Mouse (Mus musculus): Measurements from ENCODE around the gene Plekhg1. TPM values are rescaled to one million over a fixed set of nuclear protein-coding genes. Genes with fewer than 3 reads are reported as not detected.
A peak's percentile ranks its signal among the peaks of the same experiment; 100 is the strongest.

Plekhg1 gene
- polyA plus RNA-seq, 1 experiment, result 5.0 TPM

GRCm38 (mm10) chr10:3888510-3888909, 148.3 kb downstream of the Plekhg1 start:
- Histone ChIP-seq H3K27me3 (replicated peaks; ENCODE audit: control insufficient read depth, insufficient read depth, low read length) (no peaks in the 10 kb centered on the region; the same call in 1 of the 2 replicates), H3K4me3 (ENCODE audit: insufficient read depth, low read depth, low read length) (no peak overlapping the region), H3K4me1 (ENCODE audit: control insufficient read depth, insufficient read depth, low read length) (no peaks in the 10 kb centered on the region), H3K36me3 (ENCODE audit: control insufficient read depth, insufficient read depth, low read length) (no peaks in the 10 kb centered on the region), H3K27ac (ENCODE audit: insufficient read depth, low read depth, low read length) (no peak overlapping the region)
- no peak for DNase-seq
- TF ChIP-seq POLR2A (IDR thresholded peaks at IDR 0.05; ENCODE audit: low read depth, low read length), result no peak
- no peak for TF ChIP-seq CTCF (conservative IDR thresholded peaks at IDR 0.05; ENCODE audit: insufficient read depth, insufficient read length, low read depth, low read length)
- WGBS, result 85% methylated on average over 4 of the region's 4 CpGs

- 58% methylated on average over 3 of the region's 3 CpGs for WGBS
- H3K4me1 ChIP-seq (ENCODE audit: control insufficient read depth, insufficient read depth, low read length), result no peaks in the 10 kb centered on the region
- no peak for DNase-seq
- no peak for TF ChIP-seq POLR2A (IDR thresholded peaks at IDR 0.05; ENCODE audit: low read depth, low read length)
- TF ChIP-seq CTCF (conservative IDR thresholded peaks at IDR 0.05; ENCODE audit: insufficient read depth, insufficient read length, low read depth, low read length), result no peak
- H3K27ac ChIP-seq (ENCODE audit: insufficient read depth, low read depth, low read length), result peak overlapping the region; percentile 52
- H3K4me3 ChIP-seq (ENCODE audit: insufficient read depth, low read depth, low read length), result no peak overlapping the region
- no peaks in the 10 kb centered on the region for H3K36me3 ChIP-seq (ENCODE audit: control insufficient read depth, insufficient read depth, low read length)
- no peaks in the 10 kb centered on the region for H3K27me3 ChIP-seq (replicated peaks; ENCODE audit: control insufficient read depth, insufficient read depth, low read length)
Observed at GRCm38 (mm10) chr10:3891381-3892263, 151.5 kb downstream of the Plekhg1 start.

DNA sequence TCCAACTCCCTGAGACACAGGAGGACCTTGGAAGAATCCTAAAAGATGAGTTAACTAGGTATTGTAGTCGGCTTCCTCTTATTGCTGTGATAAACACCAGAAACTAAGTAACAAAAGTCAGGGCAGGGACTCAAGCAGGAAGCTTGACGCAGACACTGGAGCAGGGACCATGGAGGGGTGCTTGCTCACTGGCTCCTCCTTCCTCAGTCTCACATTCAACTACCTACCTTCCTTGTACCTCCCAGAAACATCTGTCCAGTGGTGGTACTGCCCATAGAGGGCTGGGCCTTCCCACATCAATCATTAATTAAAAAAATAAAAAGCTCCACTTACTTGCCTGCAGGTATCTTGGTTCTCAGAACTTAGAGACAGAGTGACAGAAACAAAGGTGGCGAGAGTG, 152.2 kb downstream of the Plekhg1 start:
- Histone ChIP-seq H3K27ac (ENCODE audit: insufficient read depth, low read depth, low read length) (peak overlapping the region; percentile 52), H3K27me3 (replicated peaks; ENCODE audit: control insufficient read depth, insufficient read depth, low read length) (no peaks in the 10 kb centered on the region), H3K36me3 (ENCODE audit: control insufficient read depth, insufficient read depth, low read length) (no peaks in the 10 kb centered on the region), H3K4me3 (ENCODE audit: insufficient read depth, low read depth, low read length) (no peak overlapping the region), H3K4me1 (ENCODE audit: control insufficient read depth, insufficient read depth, low read length) (no peaks in the 10 kb centered on the region)
- DNase-seq, result peak; percentile 16
- 52% methylated on average over 3 of the region's 3 CpGs for WGBS
- TF ChIP-seq POLR2A (IDR thresholded peaks at IDR 0.05; ENCODE audit: low read depth, low read length), result no peak
- no peak for TF ChIP-seq CTCF (conservative IDR thresholded peaks at IDR 0.05; ENCODE audit: insufficient read depth, insufficient read length, low read depth, low read length)

DNA sequence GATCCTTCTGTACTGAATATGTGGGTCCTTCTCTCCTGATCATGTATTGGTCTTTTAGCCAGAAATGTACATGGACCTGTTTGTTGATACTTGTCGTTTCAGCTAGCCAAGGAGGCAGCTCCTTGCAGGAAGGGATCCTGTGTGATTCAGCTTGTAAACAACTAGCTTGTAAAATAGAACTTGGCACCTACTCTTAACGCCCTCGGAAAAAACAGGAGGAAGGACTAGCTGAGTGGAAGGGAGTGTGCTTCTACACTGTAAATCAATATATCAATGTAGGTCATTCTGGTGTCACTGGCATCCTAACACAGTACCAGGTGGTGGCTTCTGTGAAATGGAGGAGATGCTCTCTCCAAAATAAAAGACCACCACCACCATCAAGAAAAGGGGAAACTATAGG, 157.9 kb downstream of the Plekhg1 start:
- peak overlapping the region; percentile 74 for H3K27ac ChIP-seq (ENCODE audit: insufficient read depth, low read depth, low read length)
- TF ChIP-seq CTCF (conservative IDR thresholded peaks at IDR 0.05; ENCODE audit: insufficient read depth, insufficient read length, low read depth, low read length), result no peak
- H3K4me1 ChIP-seq (ENCODE audit: control insufficient read depth, insufficient read depth, low read length), result peaks cover 10% of the 10 kb centered on the region; the same call in 1 of the 2 replicates
- H3K27me3 ChIP-seq (replicated peaks; ENCODE audit: control insufficient read depth, insufficient read depth, low read length), result no peaks in the 10 kb centered on the region
- H3K4me3 ChIP-seq (ENCODE audit: insufficient read depth, low read depth, low read length), result no peak overlapping the region
- 21% methylated on average over 3 of the region's 3 CpGs for WGBS
- peak; percentile 70 for DNase-seq
- no peaks in the 10 kb centered on the region for H3K36me3 ChIP-seq (ENCODE audit: control insufficient read depth, insufficient read depth, low read length)

- 53% methylated on average over 11 of the region's 11 CpGs for WGBS
- TF ChIP-seq CTCF (conservative IDR thresholded peaks at IDR 0.05; ENCODE audit: insufficient read depth, insufficient read length, low read depth, low read length), result no peak
- no peak for TF ChIP-seq POLR2A (IDR thresholded peaks at IDR 0.05; ENCODE audit: low read depth, low read length)
- no peak overlapping the region for H3K27ac ChIP-seq (ENCODE audit: insufficient read depth, low read depth, low read length)
- H3K27me3 ChIP-seq (replicated peaks; ENCODE audit: control insufficient read depth, insufficient read depth, low read length), result no peaks in the 10 kb centered on the region
- H3K36me3 ChIP-seq (ENCODE audit: control insufficient read depth, insufficient read depth, low read length), result no peaks in the 10 kb centered on the region
- peaks cover 10% of the 10 kb centered on the region; the same call in 1 of the 2 replicates for H3K4me1 ChIP-seq (ENCODE audit: control insufficient read depth, insufficient read depth, low read length)
- H3K4me3 ChIP-seq (ENCODE audit: insufficient read depth, low read depth, low read length), result no peak overlapping the region
- DNase-seq, result peak; percentile 41
Observed at GRCm38 (mm10) chr10:3900416-3900956, 160.3 kb downstream of the Plekhg1 start.

- Histone ChIP-seq H3K4me1 (ENCODE audit: control insufficient read depth, insufficient read depth, low read length) (peaks cover 10% of the 10 kb centered on the region; the same call in 1 of the 2 replicates), H3K27me3 (replicated peaks; ENCODE audit: control insufficient read depth, insufficient read depth, low read length) (no peaks in the 10 kb centered on the region), H3K4me3 (ENCODE audit: insufficient read depth, low read depth, low read length) (no peak overlapping the region), H3K36me3 (ENCODE audit: control insufficient read depth, insufficient read depth, low read length) (no peaks in the 10 kb centered on the region), H3K27ac (ENCODE audit: insufficient read depth, low read depth, low read length) (no peak overlapping the region)
- 44% methylated on average over 3 of the region's 3 CpGs for WGBS
- no peak for DNase-seq
- TF ChIP-seq CTCF (conservative IDR thresholded peaks at IDR 0.05; ENCODE audit: insufficient read depth, insufficient read length, low read depth, low read length) (no peak), POLR2A (IDR thresholded peaks at IDR 0.05; ENCODE audit: low read depth, low read length) (no peak)
Observed at GRCm38 (mm10) chr10:3905747-3906146, 165.6 kb downstream of the Plekhg1 start.

GRCm38 (mm10) chr10:3914104-3914503, 173.9 kb downstream of the Plekhg1 start:
- Histone ChIP-seq H3K27me3 (replicated peaks; ENCODE audit: control insufficient read depth, insufficient read depth, low read length) (no peaks in the 10 kb centered on the region), H3K4me3 (ENCODE audit: insufficient read depth, low read depth, low read length) (no peak overlapping the region), H3K4me1 (ENCODE audit: control insufficient read depth, insufficient read depth, low read length) (no peaks in the 10 kb centered on the region), H3K36me3 (ENCODE audit: control insufficient read depth, insufficient read depth, low read length) (no peaks in the 10 kb centered on the region), H3K27ac (ENCODE audit: insufficient read depth, low read depth, low read length) (no peak overlapping the region)
- no peak for TF ChIP-seq POLR2A (IDR thresholded peaks at IDR 0.05; ENCODE audit: low read depth, low read length)
- TF ChIP-seq CTCF (conservative IDR thresholded peaks at IDR 0.05; ENCODE audit: insufficient read depth, insufficient read length, low read depth, low read length), result no peak
- WGBS, result 55% methylated on average over 5 of the region's 5 CpGs
- no peak for DNase-seq

All from kidney, adult 2 months (tissue).